Mouse (Mus musculus) effector memory CD4-positive, alpha-beta T cell, adult 7 months (primary cell): ENCODE measurements around the gene Pde6c. TPM values are rescaled to one million over a fixed set of nuclear protein-coding genes. Genes with fewer than 3 reads are reported as not detected.

Experiments
- polyA plus RNA-seq: library from polyadenylated mRNA; unstranded; fragments of 100-300 nt; shearing (Covaris generic); gene quantifications from one replicate; pipeline ENCODE4 v1.2.1, GENCODE M21; 2017

The Pde6c gene
- not detected for polyA plus RNA-seq

DNA sequence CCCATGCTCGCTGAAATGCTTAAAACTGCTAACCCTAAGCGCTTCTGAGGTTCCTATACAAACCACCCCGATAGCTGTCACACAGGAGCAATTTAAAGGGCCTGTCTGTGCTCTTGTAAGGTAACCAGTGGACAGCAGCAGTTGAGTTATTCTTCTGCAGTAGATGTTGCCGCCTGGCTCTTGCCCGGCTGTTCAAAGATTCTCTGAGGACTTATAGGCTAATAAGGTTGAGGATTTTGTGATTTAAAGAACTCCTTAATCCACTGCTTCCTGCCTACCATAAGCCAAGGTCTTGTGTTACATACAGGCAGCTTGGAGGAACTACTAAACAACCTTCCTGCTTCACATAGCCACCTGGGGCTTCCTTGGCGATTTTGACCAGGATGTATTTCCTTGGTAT, at the start of gene Pde6c:
Pde6c (plus strand) TSS at position 301 of the 400 bp plus-strand sequence.

DNA sequence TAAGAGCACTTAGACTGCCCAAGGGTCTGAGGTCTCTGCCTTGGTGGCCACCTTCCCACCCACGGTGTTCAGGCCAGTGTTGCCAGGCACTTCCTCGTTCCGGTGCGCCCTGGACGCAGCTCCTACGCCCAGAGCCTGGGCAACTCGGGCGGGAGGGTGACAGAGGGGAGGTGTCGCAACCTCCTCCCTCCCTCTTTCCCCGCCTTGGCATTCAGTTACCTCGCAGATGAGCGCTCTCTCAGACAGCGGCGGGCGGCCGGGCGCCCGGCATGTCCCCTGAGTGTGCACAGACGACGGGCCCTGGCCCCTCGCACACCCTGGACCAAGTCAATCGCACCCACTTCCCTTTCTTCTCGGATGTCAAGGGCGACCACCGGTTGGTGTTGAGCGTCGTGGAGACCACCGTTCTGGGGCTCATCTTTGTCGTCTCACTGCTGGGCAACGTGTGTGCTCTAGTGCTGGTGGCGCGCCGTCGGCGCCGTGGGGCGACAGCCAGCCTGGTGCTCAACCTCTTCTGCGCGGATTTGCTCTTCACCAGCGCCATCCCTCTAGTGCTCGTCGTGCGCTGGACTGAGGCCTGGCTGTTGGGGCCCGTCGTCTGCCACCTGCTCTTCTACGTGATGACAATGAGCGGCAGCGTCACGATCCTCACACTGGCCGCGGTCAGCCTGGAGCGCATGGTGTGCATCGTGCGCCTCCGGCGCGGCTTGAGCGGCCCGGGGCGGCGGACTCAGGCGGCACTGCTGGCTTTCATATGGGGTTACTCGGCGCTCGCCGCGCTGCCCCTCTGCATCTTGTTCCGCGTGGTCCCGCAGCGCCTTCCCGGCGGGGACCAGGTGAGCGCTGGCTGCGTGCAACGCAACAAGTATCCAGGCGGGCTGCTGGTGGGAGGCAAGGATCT, 35.5 kb upstream of the Pde6c start, which contains the start of gene Ffar4:
Ffar4 (plus strand) TSS at position 214 of the 901 bp plus-strand sequence.

DNA sequence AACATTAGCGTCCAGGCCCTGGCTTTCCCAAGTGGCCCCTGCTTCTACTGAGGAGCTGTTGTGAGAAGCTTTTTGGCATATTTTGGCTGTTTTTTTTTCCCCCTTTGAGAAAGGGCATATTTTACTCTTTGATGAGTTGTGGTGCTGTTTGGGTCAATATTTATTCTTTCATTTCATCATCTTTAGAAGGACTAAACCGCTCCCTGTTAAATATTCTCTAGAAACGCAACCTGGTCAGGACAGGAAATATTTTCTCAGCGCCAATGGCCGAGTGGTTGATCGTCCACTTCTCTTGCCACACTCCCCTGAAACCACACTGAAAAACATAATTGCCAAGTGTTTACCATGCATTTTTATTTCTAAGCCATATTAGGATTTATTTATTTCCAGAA, 7.4 kb upstream of the Pde6c start, which contains the start of gene Rbp4:
Rbp4 (minus strand) TSS at position 63 of the 392 bp plus-strand sequence.

DNA sequence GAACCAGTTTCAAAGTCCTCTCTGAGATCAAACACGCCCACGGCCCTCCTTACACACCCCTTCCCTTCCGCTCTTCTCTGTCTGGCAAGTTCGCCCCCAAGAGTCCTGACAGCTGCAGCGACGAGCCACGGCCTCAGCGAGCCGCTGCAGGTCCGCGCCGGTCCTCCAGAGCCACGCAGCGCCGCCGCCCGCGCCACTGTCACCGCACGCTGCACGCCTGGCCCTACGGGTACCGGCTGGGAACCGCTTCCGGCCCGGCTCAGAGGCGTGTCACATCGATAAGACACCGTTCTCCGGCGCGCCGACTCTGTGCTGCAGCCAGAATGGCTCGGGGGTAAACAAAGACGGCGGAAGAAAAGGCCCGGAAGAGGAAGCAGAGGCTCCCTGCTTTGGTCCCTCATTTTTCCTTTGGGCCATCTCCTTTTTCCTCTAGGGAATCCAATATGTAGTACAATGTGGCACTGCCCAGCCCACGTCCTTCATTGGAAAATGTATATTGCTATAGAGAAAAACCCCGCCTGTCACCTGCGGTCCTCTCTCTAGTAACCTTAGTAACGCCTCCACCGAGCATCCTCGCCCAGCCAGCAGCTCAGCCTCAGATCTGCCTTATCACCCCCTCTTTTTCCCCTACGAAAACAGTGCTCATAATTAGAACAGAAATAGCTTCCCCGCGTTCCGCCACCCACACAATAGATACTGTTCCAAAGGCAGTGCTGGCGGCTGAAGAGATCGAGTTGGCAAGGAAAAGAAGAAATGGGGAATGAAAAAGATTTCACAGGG, 91.5 kb downstream of the Pde6c start, which contains the start of gene Fra10ac1:
Fra10ac1 (minus strand) TSS at position 252 of the 780 bp plus-strand sequence.

Other genes starting within 250 kb of the Pde6c start
- gene Myof, start 89.2 kb upstream of the Pde6c start, polyA plus RNA-seq, result 0.17 TPM
- gene Cep55, start 77.8 kb upstream of the Pde6c start, polyA plus RNA-seq, result 0.59 TPM
- gene Ffar4, start 35.7 kb upstream of the Pde6c start, polyA plus RNA-seq, result 0.27 TPM
- not detected for gene Rbp4, start 7.5 kb upstream of the Pde6c start, polyA plus RNA-seq
- 20.0 TPM for gene Fra10ac1, start 91.4 kb downstream of the Pde6c start, polyA plus RNA-seq
- gene Lgi1, start 131.8 kb downstream of the Pde6c start, polyA plus RNA-seq, result 0.13 TPM